Comparison of ENCODE assay signal across 8 mouse cellular contexts in the genomic region with DNA sequence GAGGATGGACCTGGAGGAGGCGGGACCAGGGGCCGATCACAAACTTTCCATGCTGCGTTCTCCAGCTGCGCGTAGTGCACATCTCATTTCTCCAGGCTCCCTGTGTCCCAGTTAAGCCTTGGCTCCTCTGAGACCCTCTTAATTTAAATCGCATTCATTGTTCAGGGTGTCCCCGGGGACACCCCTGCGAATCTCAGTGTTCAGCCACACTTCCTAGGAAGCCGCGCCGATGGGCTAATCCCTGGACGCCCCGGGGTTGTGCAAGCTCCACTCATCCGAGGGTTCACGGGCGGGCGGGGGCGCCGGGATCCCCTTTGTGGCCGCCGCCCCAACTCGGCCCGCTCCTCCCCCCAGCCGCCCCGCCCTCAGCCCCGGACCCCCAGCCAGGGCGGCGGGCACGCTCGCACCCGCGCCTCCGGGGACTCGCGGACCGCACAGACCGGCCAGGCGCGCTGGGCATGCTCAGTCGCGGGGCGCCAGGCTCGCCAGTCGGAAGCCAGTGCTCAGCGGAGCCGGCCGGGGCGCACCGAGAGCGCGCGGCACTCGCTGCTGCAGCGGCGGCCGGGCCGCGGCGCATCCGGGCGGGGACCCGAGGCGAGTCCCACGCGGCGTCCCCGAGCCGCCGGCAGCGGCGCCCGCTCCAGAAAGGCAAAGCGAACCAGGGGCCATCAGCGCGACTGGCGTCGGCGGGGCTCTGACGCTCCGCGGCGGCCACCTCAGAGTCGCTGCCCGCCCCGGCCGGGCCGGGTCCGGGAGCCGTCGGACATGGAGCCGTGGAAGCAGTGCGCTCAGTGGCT. TPM values are rescaled to one million over a fixed set of nuclear protein-coding genes. Genes with fewer than 3 reads are reported as not detected.
DNase-seq lines count a peak whose midpoint lies in the region; ATAC-seq and TF ChIP-seq lines count a peak whose summit lies in the region.

Vav3 (plus strand) TSS at position 380 of the 797 bp plus-strand sequence.

- peaks cover 20% of the 10 kb centered on the region; the same call in 1 of the 2 replicates for H3K27me3 ChIP-seq in limb, embryonic 10.5 days (ENCODE audit: low read depth, poor library complexity, severe bottlenecking)
- peaks cover 17% of the 10 kb centered on the region for H3K27me3 ChIP-seq in midbrain, embryonic 10.5 days (ENCODE audit: low read depth, poor library complexity, severe bottlenecking)

- TF ChIP-seq CTCF in cortical plate, adult 2 months (IDR thresholded peaks at IDR 0.05; ENCODE audit: extremely low read depth, insufficient read depth, low read length), result no peak

- no peaks in the 10 kb centered on the region for H3K9me3 ChIP-seq in limb, embryonic 10.5 days (replicated peaks)
- H3K9me3 ChIP-seq in midbrain, embryonic 10.5 days (replicated peaks), result no peaks in the 10 kb centered on the region

- WGBS in limb, embryonic 10.5 days, result under 1% methylated on average over 92 of the region's 92 CpGs
- WGBS in midbrain, embryonic 10.5 days, result under 1% methylated on average over 91 of the region's 92 CpGs

- H3K36me3 ChIP-seq in limb, embryonic 10.5 days, result no peaks in the 10 kb centered on the region
- H3K36me3 ChIP-seq in midbrain, embryonic 10.5 days, result no peaks in the 10 kb centered on the region

- H3K27ac ChIP-seq in cortical plate, adult 2 months (ENCODE audit: insufficient read depth, low read length), result no peak within 1 kb of the TSS
- peak within 1 kb of the TSS; percentile 86 for H3K27ac ChIP-seq in limb, embryonic 10.5 days
- peak within 1 kb of the TSS; percentile 91 for H3K27ac ChIP-seq in midbrain, embryonic 10.5 days (replicated peaks)

- H3K4me3 ChIP-seq in cortical plate, adult 2 months (ENCODE audit: insufficient read depth, low read length), result peak within 1 kb of the TSS; percentile 35
- H3K4me3 ChIP-seq in limb, embryonic 10.5 days, result peak within 1 kb of the TSS; percentile 78
- H3K4me3 ChIP-seq in midbrain, embryonic 10.5 days, result peak within 1 kb of the TSS; percentile 76

- DNase-seq in R1 (ENCODE audit: low read depth, low spot score), result peak; percentile 36
- DNase-seq in gastrocnemius, postnatal 25 days, result peak; percentile 59
- peak; percentile 73 for DNase-seq in limb, embryonic 10.5 days (ENCODE audit: low spot score)
- peak; percentile 76 for DNase-seq in midbrain, embryonic 10.5 days (ENCODE audit: low spot score)
- peak; percentile 71 for DNase-seq in right cerebral cortex, postnatal 25 days
- DNase-seq in yolk sac, embryonic 10.5 days (ENCODE audit: low spot score), result peak; percentile 50

- H3K4me1 ChIP-seq in cortical plate, adult 2 months (ENCODE audit: control insufficient read depth, insufficient read depth, low read length), result no peaks in the 10 kb centered on the region; the same call in 1 of the 2 replicates
- peaks cover 21% of the 10 kb centered on the region for H3K4me1 ChIP-seq in limb, embryonic 10.5 days
- H3K4me1 ChIP-seq in midbrain, embryonic 10.5 days, result peaks cover 17% of the 10 kb centered on the region

- no peak for TF ChIP-seq POLR2A in cortical plate, adult 2 months (IDR thresholded peaks at IDR 0.05; ENCODE audit: extremely low read depth, insufficient read depth, low read length)

- peak; percentile 39 for ATAC-seq in inflammation-experienced regulatory T-cells, adult 6 months

RNA-seq across cellular contexts. Expression of gene Vav3, which starts in this region (rescaled TPM):
- polyA plus RNA-seq in cortical plate, adult 2 months (2012; rRNA removed), result 3.5 and 3.8 TPM in 2 replicates
- total RNA-seq in gastrocnemius, postnatal 25 days (2021), result 1 to 10 TPM; 2.2 to 3.7 TPM
- polyA plus RNA-seq in inflammation-experienced regulatory T-cells, adult 6 months (2017; shearing (Covaris generic)), result 10 to 100 TPM in 1 of 3 experiments, 1 to 10 TPM in 2; 5.0 to 15.2 (median 9.9) TPM
- 3.0 and 3.4 TPM in 2 replicates for polyA plus RNA-seq in limb, embryonic 10.5 days (2016; fragmentation: Nextera tagmentation; extraction: Ambion mirVana)
- polyA plus RNA-seq in midbrain, embryonic 10.5 days (2016; fragmentation: Nextera tagmentation; extraction: Ambion mirVana), result 7.6 and 8.4 TPM in 2 replicates
